Mouse (Mus musculus) brain, embryonic 18.5 days (tissue): ENCODE data around the gene Hoxd1.

ENCODE experiments used
- DNase-seq: peaks from one replicate; pipeline ENCODE4 v3.0.0-alpha.2; 2012; ENCODE audit warnings: low read depth, low spot score

The Hoxd1 gene

GRCm38 (mm10) chr2:74748436-74748995 is 14.3 kb upstream of the Hoxd1 start:
- DNase-seq = no peak

- no peak for DNase-seq
Observed at GRCm38 (mm10) chr2:74749337-74750121, 13.3 kb upstream of the Hoxd1 start.

DNA sequence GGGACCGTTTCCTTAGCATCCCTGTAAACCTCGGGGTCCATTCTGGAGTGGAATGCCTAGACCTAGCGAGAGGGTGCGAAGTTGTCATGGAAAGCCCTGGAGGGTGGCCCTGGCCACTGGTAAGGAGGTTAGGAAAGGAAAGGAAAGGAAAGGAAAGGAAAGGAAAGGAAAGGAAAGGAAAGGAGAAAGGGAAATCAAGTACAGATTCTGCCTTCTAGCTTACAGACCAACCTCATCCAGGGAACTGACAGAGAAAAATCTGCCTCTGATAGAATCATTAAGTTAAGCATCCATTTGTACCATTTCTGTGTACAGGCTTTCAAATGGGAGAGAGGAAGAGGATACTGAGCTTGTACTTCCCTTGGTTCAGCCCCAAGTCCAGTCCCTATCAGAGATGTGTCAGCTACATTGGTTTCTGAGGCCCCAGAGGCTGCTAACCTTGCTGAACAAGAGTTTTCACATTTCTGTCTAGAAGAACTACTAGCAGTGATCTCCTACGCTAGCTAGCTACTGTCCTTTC is 12.0 kb upstream of the Hoxd1 start:
- no peak for DNase-seq

DNA sequence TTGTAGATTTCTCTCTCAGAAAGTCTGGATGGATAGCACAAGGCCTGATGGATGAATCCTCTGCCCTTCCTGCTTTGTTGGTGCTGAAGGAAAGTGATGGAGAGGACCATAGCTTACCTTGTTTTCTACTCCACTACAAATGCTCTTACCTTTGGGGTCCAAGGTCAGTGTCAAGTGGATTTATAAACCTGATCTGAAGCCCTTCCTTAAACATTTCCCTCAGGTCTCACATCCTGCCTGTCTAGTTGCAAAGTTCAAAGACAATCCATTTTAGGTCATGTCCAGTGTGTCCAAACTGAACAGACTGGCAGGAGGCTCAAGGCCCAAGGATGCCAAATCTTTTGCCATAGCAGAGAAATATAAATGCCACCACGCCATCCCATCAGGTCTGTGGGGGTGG is 10.9 kb upstream of the Hoxd1 start:
- DNase-seq = no peak

- DNase-seq = no peak
Observed at GRCm38 (mm10) chr2:74752431-74753174, 10.2 kb upstream of the Hoxd1 start.

DNA sequence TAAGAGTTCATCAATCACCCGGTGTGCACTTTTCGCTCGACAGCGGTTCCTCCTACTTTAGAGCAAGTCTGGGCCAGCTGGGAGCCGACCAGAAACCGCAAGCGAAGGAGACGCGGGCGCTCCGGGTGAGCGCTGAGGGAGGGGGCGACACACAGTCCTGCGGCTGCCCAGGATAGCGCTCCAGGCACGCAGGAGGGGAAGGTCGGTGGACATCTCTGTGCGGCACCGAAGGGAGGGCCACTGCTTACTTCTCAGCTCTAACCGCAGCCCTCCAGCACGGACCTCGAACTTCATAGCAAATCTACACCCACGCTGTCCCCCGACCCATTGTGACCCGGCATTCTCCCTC is 9.6 kb upstream of the Hoxd1 start:
- no peak for DNase-seq

- DNase-seq = no peak
Observed at GRCm38 (mm10) chr2:74753711-74754110, 9.1 kb upstream of the Hoxd1 start.

- DNase-seq = no peak
Observed at GRCm38 (mm10) chr2:74760146-74760545, 2.6 kb upstream of the Hoxd1 start.

GRCm38 (mm10) chr2:74761941-74762340 is 839 bp upstream of the Hoxd1 start:
- no peak for DNase-seq

DNA sequence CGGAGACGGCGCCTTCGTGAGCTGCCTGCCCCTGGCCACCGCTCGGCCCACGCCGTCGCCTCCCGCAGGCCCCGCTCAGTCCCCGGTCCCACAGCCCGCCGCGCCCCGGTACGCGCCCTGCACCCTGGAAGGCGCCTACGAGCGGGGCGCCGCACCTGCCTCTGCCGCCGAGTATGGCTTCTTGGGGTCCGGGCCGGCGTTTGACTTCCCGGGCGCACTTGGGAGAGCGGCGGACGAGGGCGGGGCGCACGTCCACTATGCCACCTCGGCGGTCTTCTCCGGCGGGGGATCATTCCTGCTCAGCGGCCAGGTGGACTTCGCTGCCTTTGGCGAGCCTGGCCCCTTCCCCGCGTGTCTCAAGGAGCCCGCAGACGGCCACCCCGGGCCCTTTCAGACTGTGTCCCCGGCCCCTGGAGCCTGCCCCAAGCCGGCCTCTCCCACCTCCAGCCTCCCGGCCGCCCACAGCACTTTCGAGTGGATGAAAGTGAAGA is 510 bp downstream of the Hoxd1 start:
- no peak for DNase-seq

- no peak for DNase-seq
Observed at GRCm38 (mm10) chr2:74763976-74764375, 1.2 kb downstream of the Hoxd1 start.

GRCm38 (mm10) chr2:74774359-74774758 is 11.6 kb downstream of the Hoxd1 start:
- DNase-seq = no peak

DNA sequence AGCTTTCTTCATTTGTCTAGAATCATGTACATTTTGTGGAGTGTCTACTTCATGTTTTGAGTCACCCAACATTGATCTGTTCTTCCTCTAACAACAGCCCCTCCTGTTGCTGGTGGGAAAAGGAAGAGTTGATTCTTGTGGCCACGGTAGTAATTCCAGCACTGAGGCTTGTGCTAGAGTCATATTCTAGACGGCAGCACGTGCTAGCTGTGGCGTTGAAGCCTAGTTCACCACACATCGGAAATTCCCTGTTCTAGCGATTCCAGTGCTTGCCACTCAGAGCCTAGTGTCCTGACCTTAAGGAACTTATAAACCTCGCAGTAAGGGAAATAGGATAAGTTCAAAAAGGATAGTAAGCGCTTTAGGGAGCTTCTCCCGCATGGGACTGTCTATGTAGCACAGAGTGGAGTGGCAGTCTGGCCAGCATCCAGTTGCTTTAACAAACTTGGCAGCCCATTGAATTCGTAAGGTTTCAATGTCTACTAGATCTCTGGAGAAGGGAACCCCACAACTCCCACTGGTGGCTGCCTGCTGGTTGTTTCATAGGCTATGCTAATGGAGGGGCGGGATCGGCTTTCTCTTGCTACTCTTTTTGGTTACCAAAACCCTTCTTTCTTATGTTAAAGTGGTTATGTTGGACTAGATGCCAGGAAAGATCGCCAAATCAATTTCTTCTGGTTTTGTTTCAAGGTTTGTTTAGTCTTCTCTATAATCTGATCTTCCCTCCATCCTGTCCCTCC is 14.9 kb downstream of the Hoxd1 start:
- DNase-seq = no peak

DNA sequence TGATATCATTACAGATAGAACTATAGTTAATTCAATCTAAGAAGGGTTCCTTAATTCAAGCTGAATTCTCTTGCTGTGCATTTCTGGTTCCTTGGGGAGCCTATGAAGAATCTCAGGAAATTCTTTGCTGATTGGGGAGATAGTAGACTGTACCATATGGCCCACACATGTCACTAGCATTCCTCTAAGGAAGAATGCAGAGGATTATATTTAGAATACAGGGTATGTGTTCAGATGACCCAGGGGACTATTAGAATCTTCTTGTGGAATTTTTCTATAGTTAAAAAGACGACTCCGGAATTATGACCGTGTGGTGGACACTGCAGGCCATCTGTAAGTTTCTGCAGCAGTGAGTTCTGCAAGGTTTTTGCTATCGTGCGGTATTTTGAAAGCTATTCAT is 18.6 kb downstream of the Hoxd1 start:
- no peak for DNase-seq

DNA sequence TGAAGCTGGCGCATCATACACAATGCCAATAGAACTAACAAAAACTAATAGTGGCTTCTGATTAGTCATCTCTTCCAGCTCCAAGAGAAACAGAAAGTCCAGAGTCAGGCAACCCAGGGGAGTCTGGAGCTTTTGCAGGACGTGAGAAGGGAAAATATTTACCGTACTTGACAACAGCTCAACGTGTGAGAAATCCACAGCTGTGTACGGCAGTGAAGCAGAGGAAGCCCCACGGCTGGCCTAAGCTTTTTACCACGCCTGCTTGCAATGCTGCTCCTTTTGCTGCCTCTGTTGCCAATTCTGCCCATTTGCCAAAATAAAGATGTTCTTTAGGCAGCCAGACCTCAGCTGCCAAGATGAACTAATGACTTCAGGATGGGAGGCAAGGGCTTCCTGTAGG is 32.8 kb downstream of the Hoxd1 start:
- DNase-seq = no peak

- no peak for DNase-seq
Observed at GRCm38 (mm10) chr2:74808431-74808830, 45.7 kb downstream of the Hoxd1 start.
